Mouse (Mus musculus) hindbrain, postnatal 0 days (tissue): ENCODE measurements at regions not wholly inside any gene's neighbourhood (a gene's known extent, or its start where the extent isn't known, plus 50 kb on each side); places are given as distances from the start of the nearest gene placed in this dataset.

Experiments
- ATAC-seq: fragments of 200-750 bp; cut with Nextera tagmentation; 2 replicates; pipeline ENCODE4 v1.8.0; 2017; ENCODE audit warnings: mild to moderate bottlenecking, moderate TSS enrichment, moderate library complexity
- DNase-seq: peaks from one replicate; pipeline ENCODE4 v3.0.0-alpha.2; 2015; ENCODE audit warnings: low spot score
- H3K27ac ChIP-seq: fragments of 300-500 bp; sonication (generic); 2 replicates; pipeline ENCODE4 v1.5.1; 2014; ENCODE audit warnings: mild to moderate bottlenecking
- H3K27me3 ChIP-seq: fragments of 300-500 bp; sonication (generic); 2 replicates; pipeline ENCODE4 v1.6.1; 2014; ENCODE audit warnings: low read length, mixed read lengths; ENCODE audit not compliant: insufficient read depth
- H3K36me3 ChIP-seq: fragments of 300-500 bp; sonication (generic); 2 replicates; pipeline ENCODE4 v1.6.1; 2014; ENCODE audit warnings: low read length, mixed read lengths; ENCODE audit not compliant: insufficient read depth
- H3K4me1 ChIP-seq: fragments of 300-500 bp; sonication (generic); 2 replicates; pipeline ENCODE4 v1.6.1; 2014; ENCODE audit warnings: antibody characterized with exemption, low read length, mixed read lengths; ENCODE audit not compliant: insufficient read depth
- H3K4me2 ChIP-seq: fragments of 300-500 bp; sonication (generic); 2 replicates; pipeline ENCODE4 v1.6.1; 2014; ENCODE audit warnings: low read depth, mild to moderate bottlenecking, low read length, moderate library complexity, mixed read lengths
- H3K4me3 ChIP-seq: fragments of 300-500 bp; sonication (generic); 2 replicates; pipeline ENCODE4 v1.5.1; 2014; ENCODE audit warnings: low read length
- H3K9ac ChIP-seq: fragments of 300-500 bp; sonication (generic); replicated peaks from 2 replicates; pipeline ENCODE4 v1.6.1; 2014; ENCODE audit warnings: mild to moderate bottlenecking, low read length, moderate library complexity, mixed read lengths
- H3K9me3 ChIP-seq: fragments of 300-500 bp; sonication (generic); 2 replicates; pipeline ENCODE4 v1.6.1; 2016; ENCODE audit warnings: low read length, mixed read lengths
- CTCF ChIP-seq: IDR thresholded peaks from 2 replicates; pipeline ENCODE4 v1.5.1; 2016; ENCODE audit warnings: antibody characterized with exemption, control low read depth, low read depth
- WGBS: fragments of 180-500 bp; shearing (Covaris S2); extraction: QIAGEN DNeasy Blood & Tissue Kit; methylation state at CpG from one replicate; pipeline ENCODE4 v1.1.7; 2014; 5-methylcytosine and 5-hydroxymethylcytosine counted together

DNA sequence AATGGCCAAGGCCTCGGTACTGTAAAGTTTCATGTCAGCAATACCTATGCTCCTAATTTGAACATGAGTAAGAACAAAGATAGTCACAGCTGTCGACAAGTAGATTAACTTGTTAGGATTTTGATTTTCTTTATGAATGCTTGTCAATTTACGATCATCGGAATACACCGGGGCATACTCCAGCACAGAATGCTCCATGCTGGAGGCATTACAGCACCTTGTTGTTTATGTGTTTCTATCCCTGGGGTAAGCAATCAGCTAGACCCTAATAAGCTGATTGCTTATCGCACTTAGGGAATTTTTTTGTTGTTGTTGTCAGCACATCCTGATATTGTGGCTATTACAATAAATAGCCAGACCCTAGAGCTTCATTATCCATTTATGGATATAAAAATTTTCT, 66.4 kb upstream of the Rnf152 start:
- H3K4me1 ChIP-seq, result no peaks in the 10 kb centered on the region
- H3K9ac ChIP-seq, result no peak overlapping the region
- ATAC-seq (no peak), DNase-seq (no peak)
- H3K36me3 ChIP-seq, result no peaks in the 10 kb centered on the region
- no peak for TF ChIP-seq CTCF
- H3K4me2 ChIP-seq, result no peak overlapping the region
- no peak overlapping the region for H3K4me3 ChIP-seq
- no peaks in the 10 kb centered on the region for H3K9me3 ChIP-seq
- WGBS, result 81% methylated on average over 6 of the region's 6 CpGs
- H3K27ac ChIP-seq, result no peak overlapping the region
- no peaks in the 10 kb centered on the region for H3K27me3 ChIP-seq

DNA sequence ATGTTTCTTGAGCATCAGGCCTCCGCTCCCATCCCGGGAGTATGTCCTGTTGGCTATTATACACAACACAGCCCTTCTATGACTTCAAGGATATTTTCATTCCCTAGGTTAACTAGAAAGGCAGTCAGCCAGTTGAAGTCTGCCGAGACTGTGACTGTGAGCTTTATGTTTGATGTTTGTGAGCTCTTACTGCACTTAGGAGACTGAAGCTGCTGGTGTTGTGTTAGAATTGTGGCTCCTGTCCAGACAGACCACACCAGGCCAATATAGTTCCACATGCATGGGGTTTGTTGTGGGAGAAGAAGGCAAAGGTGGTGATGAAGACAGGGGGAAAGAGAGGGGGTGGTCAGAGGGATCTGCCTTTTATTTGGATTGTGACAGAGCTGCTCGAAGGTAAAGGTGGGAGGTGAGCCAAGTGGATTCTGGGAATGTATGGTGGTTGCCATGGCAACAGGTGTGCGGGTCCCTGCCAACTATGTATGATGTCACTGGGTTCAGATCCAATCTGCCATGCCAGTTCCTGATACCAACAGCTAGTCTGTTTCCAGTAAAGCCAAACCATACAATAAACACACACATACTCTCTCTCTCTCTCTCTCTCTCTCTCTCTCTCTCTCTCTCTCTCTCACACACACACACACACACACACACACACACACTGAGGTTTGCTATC, 64.0 kb upstream of the Rnf152 start:
- Histone ChIP-seq H3K9me3 (no peaks in the 10 kb centered on the region), H3K4me1 (no peaks in the 10 kb centered on the region), H3K9ac (no peak overlapping the region), H3K4me3 (no peak overlapping the region), H3K27me3 (no peaks in the 10 kb centered on the region), H3K36me3 (no peaks in the 10 kb centered on the region), H3K4me2 (no peak overlapping the region), H3K27ac (no peak overlapping the region)
- no peak for TF ChIP-seq CTCF
- ATAC-seq (peak; percentile 51), DNase-seq (peak; percentile 55)
- 80% methylated on average over 5 of the region's 5 CpGs for WGBS
